Mouse (Mus musculus): Measurements from ENCODE around the gene R3hdm2.

Gene R3hdm2

GRCm38 (mm10) chr10:127381743-127382134 is 1.6 kb downstream of the R3hdm2 start:
- Histone ChIP-seq H3K4me1 (replicated peaks; ENCODE audit: low read depth, low read length) (peaks cover 64% of the 10 kb centered on the region), H3K9me3 (ENCODE audit: low read length) (no peaks in the 10 kb centered on the region), H3K27me3 (ENCODE audit: insufficient read depth, low read length) (no peaks in the 10 kb centered on the region), H3K4me3 (replicated peaks; ENCODE audit: low read length) (peak overlapping the region; percentile 87), H3K36me3 (ENCODE audit: insufficient read depth, low read length) (no peaks in the 10 kb centered on the region)
- TF ChIP-seq NANOG (IDR thresholded peaks at IDR 0.05; ENCODE audit: borderline replicate concordance, low read length) = no peak
- TF ChIP-seq CTCF (conservative IDR thresholded peaks at IDR 0.05; ENCODE audit: low read length) = no peak
- no peak for TF ChIP-seq POU5F1 (IDR thresholded peaks at IDR 0.05; ENCODE audit: borderline replicate concordance, low read length)

GRCm38 (mm10) chr10:127391774-127392173 is 11.6 kb downstream of the R3hdm2 start:
- H3K27me3 ChIP-seq (ENCODE audit: insufficient read depth, low read length) = no peaks in the 10 kb centered on the region
- no peak overlapping the region for H3K4me3 ChIP-seq (replicated peaks; ENCODE audit: low read length)
- H3K4me1 ChIP-seq (replicated peaks; ENCODE audit: low read depth, low read length) = 0 out of 2 replicates have a peak, but pooled peaks cover 4% of the 10 kb centered on the region
- TF ChIP-seq NANOG (IDR thresholded peaks at IDR 0.05; ENCODE audit: borderline replicate concordance, low read length) = no peak
- no peak for TF ChIP-seq POU5F1 (IDR thresholded peaks at IDR 0.05; ENCODE audit: borderline replicate concordance, low read length)
- peak; percentile 64 for TF ChIP-seq CTCF (conservative IDR thresholded peaks at IDR 0.05; ENCODE audit: low read length)
- H3K9me3 ChIP-seq (ENCODE audit: low read length) = no peaks in the 10 kb centered on the region
- peaks cover 30% of the 10 kb centered on the region for H3K36me3 ChIP-seq (ENCODE audit: insufficient read depth, low read length)

DNA sequence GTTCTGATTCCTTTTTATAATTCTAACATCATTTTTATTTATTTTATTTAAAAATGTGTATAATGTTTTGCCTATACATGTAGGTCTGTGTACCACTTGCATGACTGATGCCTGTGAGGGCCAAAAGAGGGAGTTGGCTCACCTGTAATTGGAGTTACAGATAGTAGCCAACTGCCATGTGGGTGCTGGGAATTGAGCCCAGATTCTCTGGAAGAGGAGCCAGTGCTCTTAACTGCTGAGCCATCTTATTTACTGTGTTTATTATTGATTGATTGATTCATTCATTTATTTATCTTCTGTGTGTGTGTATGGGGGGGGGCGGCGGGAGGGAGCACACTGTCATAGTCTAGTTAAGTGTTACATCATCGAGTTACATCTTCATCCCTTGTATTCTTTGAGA is 24.6 kb downstream of the R3hdm2 start:
- no peaks in the 10 kb centered on the region for H3K27me3 ChIP-seq (ENCODE audit: insufficient read depth, low read length)
- H3K4me1 ChIP-seq (replicated peaks; ENCODE audit: low read depth, low read length) = no peaks in the 10 kb centered on the region
- H3K4me3 ChIP-seq (replicated peaks; ENCODE audit: low read length) = no peak overlapping the region
- H3K36me3 ChIP-seq (ENCODE audit: insufficient read depth, low read length) = peaks cover 21% of the 10 kb centered on the region
- H3K9me3 ChIP-seq (ENCODE audit: low read length) = no peaks in the 10 kb centered on the region
- no peak for TF ChIP-seq CTCF (conservative IDR thresholded peaks at IDR 0.05; ENCODE audit: low read length)
- no peak for TF ChIP-seq POU5F1 (IDR thresholded peaks at IDR 0.05; ENCODE audit: borderline replicate concordance, low read length)
- no peak for TF ChIP-seq NANOG (IDR thresholded peaks at IDR 0.05; ENCODE audit: borderline replicate concordance, low read length)

DNA sequence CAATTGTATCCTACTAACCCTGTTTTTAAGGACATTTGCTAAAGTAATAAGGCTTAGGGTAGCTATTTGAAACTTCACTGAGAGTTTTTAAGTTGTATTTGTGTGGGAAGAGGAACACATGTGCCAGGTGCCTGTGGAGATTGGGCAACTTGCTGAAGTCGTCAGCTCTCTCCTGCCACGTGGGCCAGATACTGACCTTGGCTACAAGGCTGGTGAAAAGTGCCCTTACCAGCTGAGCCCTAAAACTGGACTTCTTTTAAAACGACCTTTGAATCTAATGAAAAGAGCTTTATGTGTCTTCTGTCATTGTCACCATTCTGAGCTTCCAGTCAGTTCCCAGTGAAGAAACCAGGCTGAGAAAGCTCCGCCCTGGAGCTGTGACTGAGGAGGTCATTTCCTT is 27.3 kb downstream of the R3hdm2 start:
- Histone ChIP-seq H3K36me3 (ENCODE audit: insufficient read depth, low read length) (peaks cover 4% of the 10 kb centered on the region; the same call in 1 of the 2 replicates), H3K9me3 (ENCODE audit: low read length) (no peaks in the 10 kb centered on the region), H3K27me3 (ENCODE audit: insufficient read depth, low read length) (no peaks in the 10 kb centered on the region), H3K4me3 (replicated peaks; ENCODE audit: low read length) (no peak overlapping the region), H3K4me1 (replicated peaks; ENCODE audit: low read depth, low read length) (no peaks in the 10 kb centered on the region)
- TF ChIP-seq POU5F1 (IDR thresholded peaks at IDR 0.05; ENCODE audit: borderline replicate concordance, low read length) = no peak
- no peak for TF ChIP-seq CTCF (conservative IDR thresholded peaks at IDR 0.05; ENCODE audit: low read length)
- TF ChIP-seq NANOG (IDR thresholded peaks at IDR 0.05; ENCODE audit: borderline replicate concordance, low read length) = no peak

DNA sequence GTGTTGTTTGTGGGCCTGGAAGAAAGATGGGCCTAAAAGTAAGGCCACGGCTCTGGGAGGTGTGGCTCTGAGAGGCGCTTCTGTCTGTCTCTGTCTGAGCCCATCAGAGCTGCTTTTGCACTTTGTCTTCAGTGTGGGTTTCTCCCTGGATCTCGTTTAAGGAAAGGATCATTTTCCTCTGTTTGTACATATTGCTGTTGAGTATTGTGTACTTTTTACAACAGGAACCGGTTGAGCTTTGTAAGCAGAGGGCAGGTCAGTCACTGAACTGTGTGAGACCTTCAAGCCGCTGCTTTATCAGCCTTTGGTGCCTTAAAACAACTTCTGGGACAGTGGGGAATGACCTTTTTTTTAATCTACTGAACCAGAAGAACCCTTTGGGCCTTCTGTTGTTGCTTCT is 32.0 kb downstream of the R3hdm2 start:
- TF ChIP-seq NANOG (IDR thresholded peaks at IDR 0.05; ENCODE audit: borderline replicate concordance, low read length) (no peak), POU5F1 (IDR thresholded peaks at IDR 0.05; ENCODE audit: borderline replicate concordance, low read length) (no peak), CTCF (conservative IDR thresholded peaks at IDR 0.05; ENCODE audit: low read length) (no peak)
- H3K4me3 ChIP-seq (replicated peaks; ENCODE audit: low read length) = no peak overlapping the region
- H3K27me3 ChIP-seq (ENCODE audit: insufficient read depth, low read length) = no peaks in the 10 kb centered on the region
- no peaks in the 10 kb centered on the region for H3K9me3 ChIP-seq (ENCODE audit: low read length)
- no peaks in the 10 kb centered on the region for H3K4me1 ChIP-seq (replicated peaks; ENCODE audit: low read depth, low read length)
- peaks cover 13% of the 10 kb centered on the region; the same call in 1 of the 2 replicates for H3K36me3 ChIP-seq (ENCODE audit: insufficient read depth, low read length)

DNA sequence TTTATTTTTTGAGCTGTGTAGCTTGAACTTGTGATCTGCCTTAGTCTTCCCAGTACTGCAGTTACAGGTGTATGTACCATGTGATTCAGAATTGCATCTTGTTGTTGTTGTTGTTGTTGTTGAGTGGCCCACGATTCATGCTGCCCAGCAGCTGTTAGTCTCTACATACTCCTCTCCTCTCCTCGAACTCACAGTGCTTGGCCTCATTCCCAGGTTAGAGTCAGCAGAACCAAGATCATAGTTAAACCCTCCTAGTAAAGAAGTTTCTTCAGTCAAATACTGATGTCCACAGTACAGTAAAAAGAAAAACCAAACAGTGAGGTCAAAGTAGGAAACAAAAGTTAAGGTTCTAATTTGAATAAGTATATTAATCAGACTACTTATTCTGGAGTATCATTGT is 32.6 kb downstream of the R3hdm2 start:
- Histone ChIP-seq H3K9me3 (ENCODE audit: low read length) (no peaks in the 10 kb centered on the region), H3K36me3 (ENCODE audit: insufficient read depth, low read length) (peaks cover 12% of the 10 kb centered on the region; the same call in 1 of the 2 replicates)
- no peak for TF ChIP-seq NANOG (IDR thresholded peaks at IDR 0.05; ENCODE audit: borderline replicate concordance, low read length)
- no peak for TF ChIP-seq POU5F1 (IDR thresholded peaks at IDR 0.05; ENCODE audit: borderline replicate concordance, low read length)

DNA sequence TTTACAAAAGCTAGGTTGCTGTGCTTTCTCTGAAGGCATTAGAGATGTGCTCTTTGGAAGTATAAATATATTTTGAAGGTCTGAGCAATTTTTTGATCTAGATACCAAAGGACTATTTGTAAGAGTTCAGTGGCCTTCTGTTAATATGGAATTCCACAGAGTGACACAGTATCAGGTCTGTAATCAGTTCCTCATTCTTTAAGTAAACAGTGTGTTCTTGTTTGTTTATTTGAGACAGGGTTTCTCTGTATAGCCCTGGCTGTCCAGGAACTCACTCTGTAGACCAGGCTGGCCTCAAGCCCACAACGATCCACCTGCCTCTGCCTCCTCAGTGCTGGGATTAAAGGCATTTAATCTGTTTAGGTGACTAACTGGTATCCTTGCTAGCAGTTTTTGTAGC is 33.5 kb downstream of the R3hdm2 start:
- H3K9me3 ChIP-seq (ENCODE audit: low read length) = no peaks in the 10 kb centered on the region
- TF ChIP-seq NANOG (IDR thresholded peaks at IDR 0.05; ENCODE audit: borderline replicate concordance, low read length) (no peak), POU5F1 (IDR thresholded peaks at IDR 0.05; ENCODE audit: borderline replicate concordance, low read length) (no peak), CTCF (conservative IDR thresholded peaks at IDR 0.05; ENCODE audit: low read length) (no peak)
- H3K27me3 ChIP-seq (ENCODE audit: insufficient read depth, low read length) = no peaks in the 10 kb centered on the region
- H3K36me3 ChIP-seq (ENCODE audit: insufficient read depth, low read length) = peaks cover 9% of the 10 kb centered on the region; the same call in 1 of the 2 replicates
- no peaks in the 10 kb centered on the region for H3K4me1 ChIP-seq (replicated peaks; ENCODE audit: low read depth, low read length)
- no peak overlapping the region for H3K4me3 ChIP-seq (replicated peaks; ENCODE audit: low read length)

More for the DNA sequence above, 32.6 kb downstream of the R3hdm2 start:
- Histone ChIP-seq H3K4me1 (replicated peaks; ENCODE audit: low read depth, low read length) (no peaks in the 10 kb centered on the region), H3K4me3 (replicated peaks; ENCODE audit: low read length) (no peak overlapping the region), H3K27me3 (ENCODE audit: insufficient read depth, low read length) (no peaks in the 10 kb centered on the region)

DNA sequence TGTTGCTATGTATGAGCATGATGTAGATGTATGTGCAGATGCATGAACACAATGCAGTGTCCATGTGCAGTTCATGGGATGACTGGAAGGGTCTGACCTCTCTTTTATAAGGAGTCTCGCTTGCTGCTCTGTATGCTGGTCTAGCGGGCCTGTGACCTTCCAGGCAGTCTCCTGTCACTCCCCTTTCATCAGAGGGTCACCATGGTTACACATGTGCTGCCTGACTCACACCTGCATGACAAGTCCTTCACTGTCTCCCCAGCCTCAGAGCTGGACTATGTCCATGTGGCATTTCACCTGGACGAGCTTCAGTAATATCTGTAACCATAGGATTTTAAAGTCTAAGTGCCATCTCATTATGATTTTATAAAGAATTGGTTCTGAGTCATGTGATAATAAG is 34.0 kb downstream of the R3hdm2 start:
- Histone ChIP-seq H3K4me1 (replicated peaks; ENCODE audit: low read depth, low read length) (0 out of 2 replicates have a peak, but pooled peaks cover 2% of the 10 kb centered on the region), H3K27me3 (ENCODE audit: insufficient read depth, low read length) (no peaks in the 10 kb centered on the region), H3K4me3 (replicated peaks; ENCODE audit: low read length) (no peak overlapping the region), H3K36me3 (ENCODE audit: insufficient read depth, low read length) (peaks cover 9% of the 10 kb centered on the region; the same call in 1 of the 2 replicates), H3K9me3 (ENCODE audit: low read length) (no peaks in the 10 kb centered on the region)
- TF ChIP-seq POU5F1 (IDR thresholded peaks at IDR 0.05; ENCODE audit: borderline replicate concordance, low read length) = no peak
- no peak for TF ChIP-seq NANOG (IDR thresholded peaks at IDR 0.05; ENCODE audit: borderline replicate concordance, low read length)
- TF ChIP-seq CTCF (conservative IDR thresholded peaks at IDR 0.05; ENCODE audit: low read length) = no peak

- Histone ChIP-seq H3K9me3 (ENCODE audit: low read length) (no peaks in the 10 kb centered on the region), H3K4me3 (replicated peaks; ENCODE audit: low read length) (no peak overlapping the region), H3K27me3 (ENCODE audit: insufficient read depth, low read length) (no peaks in the 10 kb centered on the region), H3K36me3 (ENCODE audit: insufficient read depth, low read length) (no peaks in the 10 kb centered on the region), H3K4me1 (replicated peaks; ENCODE audit: low read depth, low read length) (peaks cover 50% of the 10 kb centered on the region)
- TF ChIP-seq POU5F1 (IDR thresholded peaks at IDR 0.05; ENCODE audit: borderline replicate concordance, low read length) (no peak), NANOG (IDR thresholded peaks at IDR 0.05; ENCODE audit: borderline replicate concordance, low read length) (no peak), CTCF (conservative IDR thresholded peaks at IDR 0.05; ENCODE audit: low read length) (no peak)
Observed at GRCm38 (mm10) chr10:127420131-127420530, 40.0 kb downstream of the R3hdm2 start.
